Mouse (Mus musculus): ENCODE measurements at regions not wholly inside any gene's neighbourhood (a gene's known extent, or its start where the extent isn't known, plus 50 kb on each side); places are given as distances from the start of the nearest gene placed in this dataset.
A peak's percentile ranks its signal among the peaks of the same experiment; 100 is the strongest.

- DNase-seq (ENCODE audit: low read depth): no peak
These were observed 113.3 kb upstream of the Rmdn2 start for GRCm38 (mm10) chr17:79498321-79498720.

DNA sequence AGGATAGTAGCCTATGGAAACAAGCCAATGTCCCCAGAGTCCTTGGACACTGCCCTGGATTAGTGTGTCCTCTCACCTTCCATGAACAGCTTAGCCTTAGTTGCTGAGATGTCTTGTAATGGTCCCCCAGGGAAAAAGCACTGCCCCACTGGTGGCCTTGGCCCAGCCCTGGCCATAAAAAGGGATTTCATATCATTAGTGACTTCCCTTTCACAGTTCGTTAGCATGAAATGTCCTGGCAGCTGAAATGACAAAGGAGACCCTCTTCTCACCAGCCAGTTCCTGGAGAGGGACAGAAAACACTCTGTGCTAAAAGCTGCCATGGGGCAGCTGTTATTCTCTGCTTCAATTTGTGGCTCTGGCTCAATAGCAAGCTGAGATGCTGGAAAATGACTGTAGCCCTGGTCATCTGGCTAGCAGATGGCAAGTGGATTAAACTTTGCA, 110.6 kb upstream of the Rmdn2 start:
- no peak for DNase-seq (ENCODE audit: low read depth)

DNA sequence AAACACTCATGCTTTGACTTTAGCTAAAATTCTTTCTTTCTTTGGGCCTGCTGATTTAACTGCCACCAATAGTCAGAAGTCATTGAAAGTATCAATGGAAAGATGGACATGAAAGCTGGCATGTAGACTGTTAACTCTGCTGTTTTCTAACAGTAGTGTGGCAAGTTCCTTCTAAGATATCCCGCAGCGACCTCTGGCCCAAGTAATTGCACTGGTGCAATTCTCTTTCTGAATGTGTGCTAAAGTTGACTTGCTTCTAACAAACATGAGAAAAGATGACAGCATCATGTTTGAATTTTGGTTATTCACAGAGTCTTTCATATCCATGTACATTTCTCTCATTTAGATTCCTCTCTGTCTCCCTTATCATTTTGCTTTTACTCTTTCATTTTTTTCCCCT, 109.7 kb upstream of the Rmdn2 start:
- DNase-seq (ENCODE audit: low read depth): no peak

DNA sequence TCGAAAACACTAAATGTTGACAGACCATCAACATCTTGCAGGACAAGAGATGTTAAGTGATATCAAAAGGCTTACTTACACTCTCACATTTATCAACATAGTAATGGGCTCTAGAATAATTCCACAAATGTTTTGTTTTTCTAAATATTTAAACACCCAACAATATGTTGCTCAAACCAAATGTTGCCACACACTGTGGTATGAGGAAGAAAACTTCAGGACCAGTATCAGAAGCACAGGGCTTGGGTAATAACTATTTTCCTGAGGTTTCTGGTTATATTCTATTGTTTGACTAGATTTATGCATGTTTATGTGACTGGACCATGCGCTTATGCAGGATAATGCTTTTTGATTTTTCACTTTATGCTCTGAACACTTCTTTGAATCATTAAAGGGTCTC, 108.6 kb upstream of the Rmdn2 start:
- no peak for DNase-seq (ENCODE audit: low read depth)

GRCm38 (mm10) chr17:79504209-79504608, 107.5 kb upstream of the Rmdn2 start:
- DNase-seq (ENCODE audit: low read depth): no peak

DNA sequence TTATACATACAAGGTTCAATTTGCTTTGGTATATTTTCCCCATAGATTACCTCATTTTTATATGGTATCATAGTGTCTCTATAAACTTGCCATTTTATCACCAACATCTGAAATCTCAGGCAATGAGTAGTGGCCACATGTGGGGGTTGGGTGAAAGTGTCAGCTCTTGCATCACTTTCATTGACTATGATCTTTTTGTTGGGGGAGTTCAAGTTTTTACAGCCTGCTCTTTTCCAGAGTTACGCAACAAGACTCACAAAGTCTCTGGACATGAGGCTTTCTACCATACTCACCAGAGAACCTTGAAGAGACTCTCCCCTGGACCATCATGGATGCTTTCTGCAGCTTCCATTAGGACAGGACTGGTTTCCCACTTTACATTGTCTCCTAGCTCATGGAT, 106.1 kb upstream of the Rmdn2 start:
- no peak for DNase-seq (ENCODE audit: low read depth)

DNA sequence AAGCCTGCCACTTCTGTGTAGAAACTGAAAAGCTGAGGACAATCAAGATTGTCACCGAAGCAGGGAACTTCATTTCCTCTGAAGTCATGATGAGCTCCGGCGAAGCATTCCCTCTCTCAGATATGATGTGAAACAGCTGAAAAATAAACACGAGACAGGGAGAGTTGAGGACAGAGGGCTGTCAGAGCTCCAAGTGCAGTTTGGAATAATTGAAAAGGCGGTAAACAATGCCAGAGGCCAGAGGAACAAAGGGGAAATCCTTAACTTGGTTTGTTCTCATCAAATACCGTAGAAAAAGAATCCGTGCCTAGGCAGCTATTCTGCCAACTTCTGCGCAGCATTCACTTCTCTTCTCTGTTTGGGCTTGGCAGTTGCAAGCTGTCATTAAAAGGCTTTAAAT, 102.4 kb upstream of the Rmdn2 start:
- no peak for DNase-seq (ENCODE audit: low read depth)

- no peak for DNase-seq (ENCODE audit: low read depth)
These were observed 101.5 kb upstream of the Rmdn2 start for GRCm38 (mm10) chr17:79509957-79510710.

- DNase-seq (ENCODE audit: low read depth): no peak
These were observed 100.4 kb upstream of the Rmdn2 start for GRCm38 (mm10) chr17:79511218-79511617.

DNA sequence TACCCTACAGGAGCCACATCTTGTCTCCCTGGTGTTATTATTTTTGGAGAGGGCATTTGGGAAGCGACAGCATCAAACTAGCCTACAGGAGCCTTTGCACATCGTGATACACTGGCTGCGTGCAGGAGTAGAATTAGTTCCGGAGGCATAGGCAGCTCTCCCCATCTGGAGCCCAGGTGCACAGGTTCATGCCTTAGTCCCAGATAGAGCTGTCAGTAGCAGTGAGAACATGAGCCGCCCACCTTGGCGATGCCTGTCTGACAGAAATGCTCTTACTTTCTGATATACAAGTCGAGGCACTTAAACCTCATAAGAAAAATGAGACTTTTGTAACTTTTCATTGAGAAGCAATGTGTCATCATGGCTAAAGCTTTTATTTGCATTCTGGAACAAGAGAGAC, 97.6 kb upstream of the Rmdn2 start:
- no peak for DNase-seq (ENCODE audit: low read depth)

- DNase-seq (ENCODE audit: low read depth): peak; percentile 49
These were observed 93.5 kb upstream of the Rmdn2 start for GRCm38 (mm10) chr17:79518185-79518584.

DNA sequence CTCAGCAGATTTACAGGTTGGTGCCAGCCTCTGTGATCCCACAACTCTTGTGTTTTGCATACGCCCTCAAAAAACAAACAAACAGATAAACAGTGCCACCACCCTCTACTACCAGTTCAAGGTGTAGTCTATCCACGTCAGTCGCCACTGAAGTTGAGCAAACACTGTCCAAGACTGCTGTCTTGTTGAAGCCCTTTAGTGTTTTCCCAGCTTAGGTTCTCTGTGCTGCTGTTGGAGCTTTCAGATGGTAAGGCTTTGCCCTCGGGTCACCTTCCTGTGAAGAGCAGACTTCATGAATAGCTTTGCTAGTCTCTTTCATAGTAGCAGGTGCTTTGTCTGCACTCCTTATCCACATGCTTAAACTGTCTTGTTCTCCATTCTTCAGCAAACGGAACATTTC, 93.0 kb upstream of the Rmdn2 start:
- no peak for DNase-seq (ENCODE audit: low read depth)

DNA sequence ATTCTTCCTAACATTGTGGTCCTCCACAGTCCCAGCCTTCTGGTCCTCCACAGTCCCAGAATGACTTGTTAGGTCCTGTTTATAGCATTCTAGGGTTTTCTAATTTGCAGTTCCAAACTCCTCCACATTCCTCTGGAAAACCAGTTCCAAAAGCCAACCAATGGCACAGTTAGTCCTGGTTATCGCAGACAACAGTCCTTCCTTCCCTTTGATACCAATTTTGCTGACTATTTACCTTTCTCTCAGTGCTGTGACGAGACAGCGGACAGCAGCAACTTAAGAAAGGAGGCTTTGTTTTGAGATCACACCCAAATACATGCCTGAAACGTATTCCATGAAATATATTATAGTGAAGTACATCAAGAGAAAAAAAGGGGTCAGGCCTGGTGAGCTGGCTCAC, 92.3 kb upstream of the Rmdn2 start:
- DNase-seq (ENCODE audit: low read depth): no peak

- no peak for DNase-seq (ENCODE audit: low read depth)
These were observed 91.4 kb upstream of the Rmdn2 start for GRCm38 (mm10) chr17:79520283-79520682.

DNA sequence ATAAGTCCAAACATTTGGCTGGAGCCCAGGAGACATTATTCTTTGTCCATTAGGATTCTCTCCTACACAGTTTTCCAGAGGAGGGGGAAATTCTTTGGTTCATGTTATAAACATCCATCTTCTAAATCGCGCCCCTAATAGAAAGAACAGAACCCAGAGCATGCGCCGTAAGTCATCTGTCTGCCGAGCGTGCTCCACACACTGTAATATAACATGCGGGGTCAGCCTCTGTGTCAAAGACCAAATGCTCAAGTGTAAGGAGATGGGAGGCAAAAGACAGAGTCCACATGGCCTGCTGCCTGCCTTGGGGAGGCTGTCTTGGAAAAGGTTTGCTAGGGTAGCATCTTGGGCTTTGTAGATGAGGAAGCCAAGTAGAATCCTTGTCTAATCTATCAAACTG, 90.0 kb upstream of the Rmdn2 start:
- no peak for DNase-seq (ENCODE audit: low read depth)

DNA sequence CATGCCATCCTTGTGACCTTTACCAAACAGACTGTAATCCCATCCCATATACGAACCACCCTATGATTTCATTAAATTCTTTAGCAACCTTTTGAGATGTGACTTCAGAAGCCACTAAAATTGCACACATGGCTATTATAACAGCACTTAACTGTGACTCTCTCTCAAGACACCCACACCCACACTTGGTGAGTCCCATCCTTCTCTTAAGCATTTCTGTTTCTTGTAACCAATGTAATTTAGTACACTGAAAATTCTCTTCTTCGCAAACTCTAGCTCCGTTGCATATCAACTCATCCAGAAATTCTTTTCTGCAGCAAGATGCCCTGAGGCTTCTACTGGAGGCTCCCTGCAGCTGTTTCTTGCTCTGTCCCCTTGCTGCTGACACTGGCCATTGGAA, 88.4 kb upstream of the Rmdn2 start:
- DNase-seq (ENCODE audit: low read depth): no peak

DNA sequence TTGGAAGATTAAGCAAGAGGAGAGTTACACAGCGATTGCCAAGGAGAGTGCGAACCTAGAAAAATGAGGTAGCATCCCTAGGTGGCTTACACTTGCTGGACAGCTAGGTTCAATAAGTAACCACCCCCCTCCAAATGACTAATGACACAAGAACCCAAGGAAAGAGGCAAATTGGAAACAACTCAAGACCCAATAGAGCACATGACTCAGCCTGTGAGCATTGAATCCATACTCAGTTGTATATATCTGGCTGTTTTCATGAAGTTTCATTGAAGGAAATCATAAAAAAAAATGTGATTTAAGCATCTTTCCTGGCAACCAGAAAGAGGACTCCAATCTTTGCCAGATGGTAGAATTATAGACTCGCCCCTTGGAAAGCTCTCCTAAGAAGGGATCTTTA, 84.3 kb upstream of the Rmdn2 start:
- no peak for DNase-seq (ENCODE audit: low read depth)

DNA sequence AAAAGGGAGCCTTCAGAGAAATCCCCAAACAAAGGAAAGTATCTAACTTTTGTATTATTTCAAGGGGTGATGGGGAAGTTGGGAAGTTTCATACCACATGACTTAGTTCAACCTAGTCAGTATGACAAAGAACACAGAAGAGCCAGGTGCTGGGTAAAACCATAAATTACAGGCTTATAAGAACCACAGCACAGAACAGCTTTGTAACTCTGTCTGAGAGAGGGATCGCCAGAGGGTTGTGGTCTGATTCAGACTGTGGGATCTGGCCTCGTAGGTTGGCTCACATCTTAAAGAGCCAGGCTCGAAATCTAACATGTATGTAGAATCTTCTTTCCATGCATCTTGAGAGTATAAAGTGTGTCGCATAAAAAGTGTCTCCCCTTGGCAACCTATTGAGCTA, 75.1 kb upstream of the Rmdn2 start:
- no peak for DNase-seq (ENCODE audit: low read depth)

- DNase-seq (ENCODE audit: low read depth): no peak
These were observed 72.9 kb upstream of the Rmdn2 start for GRCm38 (mm10) chr17:79538789-79539188.

DNA sequence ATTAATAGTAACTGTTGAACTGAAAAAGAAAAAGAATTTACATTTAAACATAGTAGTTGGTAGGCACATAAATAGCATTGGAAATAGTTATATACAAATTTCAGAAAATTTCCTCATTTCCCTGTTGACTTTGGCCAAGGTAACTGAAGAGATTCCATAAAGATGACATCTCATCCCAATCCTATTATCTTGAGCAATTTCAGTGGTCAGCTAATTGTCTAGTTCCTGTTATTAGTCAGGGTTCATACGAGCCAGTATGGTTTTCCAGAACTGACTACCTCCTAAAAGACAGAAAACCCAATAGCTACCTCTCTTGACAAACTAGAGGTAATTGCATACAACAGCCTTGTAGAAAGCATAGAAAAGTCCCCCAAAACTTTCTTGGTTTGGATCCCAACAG, 71.6 kb upstream of the Rmdn2 start:
- no peak for DNase-seq (ENCODE audit: low read depth)

DNA sequence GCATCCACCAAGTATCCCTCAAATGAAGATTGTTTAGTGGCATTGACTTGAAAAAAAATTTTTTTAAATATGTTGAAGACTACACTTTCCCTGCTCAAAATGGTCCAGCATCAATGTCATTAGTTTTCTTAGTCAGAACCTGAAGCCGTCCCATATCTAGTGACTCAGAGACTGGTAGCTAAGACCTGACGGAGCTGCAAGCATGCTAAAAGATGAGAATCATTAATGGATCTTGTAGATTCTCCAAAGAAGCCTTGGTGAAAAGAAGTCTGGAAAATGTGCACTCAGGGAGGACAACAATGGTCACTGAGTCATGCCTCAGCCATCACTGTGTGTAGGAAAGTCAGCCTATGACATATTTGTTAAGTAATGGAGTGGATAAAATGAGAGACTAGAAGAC, 71.2 kb upstream of the Rmdn2 start:
- no peak for DNase-seq (ENCODE audit: low read depth)

- no peak for DNase-seq (ENCODE audit: low read depth)
These were observed 67.6 kb upstream of the Rmdn2 start for GRCm38 (mm10) chr17:79543907-79544522.

GRCm38 (mm10) chr17:79545878-79546277, 65.8 kb upstream of the Rmdn2 start:
- no peak for DNase-seq (ENCODE audit: low read depth)

DNA sequence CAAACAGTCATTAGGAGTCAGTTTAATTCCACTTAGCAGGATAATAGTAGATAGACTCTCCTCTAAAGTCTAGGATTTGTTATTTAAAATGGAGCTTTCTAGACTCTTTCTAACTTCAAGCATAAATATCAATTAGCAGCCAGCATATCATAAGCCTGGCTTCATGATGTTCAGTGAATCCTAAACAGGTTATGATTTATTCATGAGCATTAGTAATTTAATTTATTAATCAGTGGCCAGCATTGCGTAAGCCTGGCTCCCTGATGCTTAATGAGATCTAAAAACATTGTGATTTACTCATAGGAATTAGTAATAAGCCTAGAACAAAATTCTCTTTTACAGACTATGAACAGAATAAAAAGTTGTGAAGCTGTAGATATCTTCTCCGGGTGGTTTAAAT, 64.6 kb upstream of the Rmdn2 start:
- DNase-seq (ENCODE audit: low read depth): no peak

Measured in naive thymus-derived CD4-positive, alpha-beta T cell, adult 2 months (primary cell).